Mouse (Mus musculus) forebrain, embryonic 12.5 days (tissue): ENCODE data around the gene Hus1. TPM values are rescaled to one million over a fixed set of nuclear protein-coding genes. Genes with fewer than 3 reads are reported as not detected.

Experiments used
- ATAC-seq: fragments of 200-750 bp; cut with Nextera tagmentation; 2 replicates; pipeline ENCODE4 v1.8.0; 2017; ENCODE audit warnings: moderate TSS enrichment; ENCODE audit not compliant: low FRiP score
- H3K27ac ChIP-seq: fragments of 300-500 bp; sonication (generic); 2 replicates; pipeline ENCODE4 v1.5.1; 2016; ENCODE audit warnings: mild to moderate bottlenecking
- H3K27me3 ChIP-seq: fragments of 300-500 bp; sonication (generic); 2 replicates; pipeline ENCODE4 v1.6.1; 2016; ENCODE audit warnings: mild to moderate bottlenecking
- H3K36me3 ChIP-seq: fragments of 300-500 bp; sonication (generic); replicated peaks from 2 replicates; pipeline ENCODE4 v1.6.1; 2016; ENCODE audit warnings: mild to moderate bottlenecking
- H3K4me1 ChIP-seq: fragments of 300-500 bp; sonication (generic); 2 replicates; pipeline ENCODE4 v1.6.1; 2016
- H3K4me2 ChIP-seq: fragments of 300-500 bp; sonication (generic); 2 replicates; pipeline ENCODE4 v1.6.1; 2016; ENCODE audit warnings: mild to moderate bottlenecking, moderate library complexity
- H3K4me3 ChIP-seq: fragments of 300-500 bp; sonication (generic); replicated peaks from 2 replicates; pipeline ENCODE4 v1.5.1; 2016; ENCODE audit warnings: mild to moderate bottlenecking
- H3K9ac ChIP-seq: fragments of 300-500 bp; sonication (generic); 2 replicates; pipeline ENCODE4 v1.6.1; 2016; ENCODE audit warnings: mild to moderate bottlenecking
- H3K9me3 ChIP-seq: fragments of 300-500 bp; sonication (generic); 2 replicates; pipeline ENCODE4 v1.6.1; 2016
- WGBS: fragments of 180-500 bp; shearing (Covaris S2); methylation state at CpG from one replicate; pipeline ENCODE4 v1.1.7; 2016; 5-methylcytosine and 5-hydroxymethylcytosine counted together
- polyA plus RNA-seq: library from polyadenylated mRNA; unstranded; fragments of >200 nt; fragmentation: Nextera tagmentation; extraction: Ambion mirVana; gene quantifications from 2 replicates; pipeline ENCODE4 v1.2.1, GENCODE M21; 2016

Gene Hus1
- polyA plus RNA-seq, result 20.5 and 22.1 TPM in 2 replicates

DNA sequence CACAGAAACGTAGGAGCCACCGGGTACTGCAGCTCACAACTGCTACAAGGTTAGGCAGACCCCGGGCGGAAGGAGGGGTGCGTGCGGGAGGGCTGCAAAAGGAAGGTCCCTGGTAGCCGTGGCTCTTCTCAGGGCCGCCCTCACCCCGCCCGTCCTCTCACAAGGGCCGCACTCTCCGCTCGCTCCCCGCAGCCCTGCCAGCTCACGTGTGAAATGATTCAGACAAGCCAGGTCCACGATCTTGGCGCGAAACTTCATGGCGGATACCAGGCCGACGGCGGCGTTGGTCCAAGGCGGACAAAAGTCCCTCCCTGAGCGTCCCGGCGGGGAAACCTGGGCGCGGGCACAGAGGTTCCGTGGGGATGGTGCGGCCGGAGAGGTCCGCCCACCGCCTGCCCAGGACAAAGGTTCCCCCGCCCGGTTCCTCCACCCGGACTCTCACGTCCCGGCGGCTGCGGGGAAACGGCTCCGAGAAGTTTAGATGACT is at the start of gene Hus1:
Hus1 (minus strand) TSS at position 339 of the 487 bp plus-strand sequence.
- under 1% methylated on average over 43 of the region's 43 CpGs for WGBS
- Histone ChIP-seq H3K36me3 (peaks cover 12% of the 10 kb centered on the region; the same call in 1 of the 2 replicates), H3K4me3 (peak within 1 kb of the TSS; percentile 68), H3K9me3 (no peaks in the 10 kb centered on the region), H3K4me2 (peak within 1 kb of the TSS; percentile 75), H3K9ac (peak within 1 kb of the TSS; percentile 80), H3K4me1 (peaks cover 17% of the 10 kb centered on the region), H3K27me3 (no peaks in the 10 kb centered on the region), H3K27ac (peak within 1 kb of the TSS; percentile 87)
- ATAC-seq, result peak; percentile 95

GRCm38 (mm10) chr11:9060484-9060883 is 49.5 kb upstream of the Hus1 start:
- Histone ChIP-seq H3K36me3 (no peaks in the 10 kb centered on the region), H3K4me2 (no peak overlapping the region), H3K9ac (no peak overlapping the region), H3K27ac (no peak overlapping the region), H3K27me3 (no peaks in the 10 kb centered on the region), H3K4me3 (no peak overlapping the region), H3K9me3 (no peaks in the 10 kb centered on the region), H3K4me1 (no peaks in the 10 kb centered on the region)
- WGBS, result 72% methylated on average over 5 of the region's 5 CpGs
- no peak for ATAC-seq

DNA sequence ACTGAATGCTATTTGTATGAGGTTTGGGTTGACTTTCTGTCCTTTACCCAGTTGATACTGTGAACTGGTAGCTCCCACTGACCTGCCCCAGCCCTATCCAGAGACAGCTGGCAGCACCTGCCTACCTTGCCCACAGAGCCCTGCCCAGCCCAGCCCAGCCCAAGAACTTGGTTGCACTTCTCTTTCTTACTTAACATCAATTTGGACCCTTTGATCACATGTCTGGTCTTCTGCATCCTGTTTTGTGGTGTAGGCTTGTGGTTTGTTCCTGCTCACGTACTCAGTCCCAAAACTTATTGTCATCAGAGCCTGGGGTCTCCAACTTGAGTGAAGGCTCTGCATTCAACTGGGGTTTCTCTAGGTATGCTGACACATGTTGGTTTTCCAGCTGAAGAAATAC is 49.0 kb upstream of the Hus1 start:
- Histone ChIP-seq H3K9me3 (no peaks in the 10 kb centered on the region), H3K27me3 (no peaks in the 10 kb centered on the region), H3K4me2 (no peak overlapping the region), H3K36me3 (no peaks in the 10 kb centered on the region), H3K4me3 (no peak overlapping the region), H3K27ac (no peak overlapping the region), H3K9ac (no peak overlapping the region), H3K4me1 (no peaks in the 10 kb centered on the region)
- 76% methylated on average over 1 of the region's 1 CpGs for WGBS
- ATAC-seq, result no peak

- Histone ChIP-seq H3K4me3 (no peak overlapping the region), H3K9ac (no peak overlapping the region), H3K4me2 (no peak overlapping the region), H3K36me3 (no peaks in the 10 kb centered on the region), H3K4me1 (no peaks in the 10 kb centered on the region), H3K27ac (no peak overlapping the region), H3K9me3 (no peaks in the 10 kb centered on the region), H3K27me3 (no peaks in the 10 kb centered on the region)
- 90% methylated on average over 4 of the region's 4 CpGs for WGBS
- no peak for ATAC-seq
Observed at GRCm38 (mm10) chr11:9057711-9058110, 46.7 kb upstream of the Hus1 start.

GRCm38 (mm10) chr11:9056937-9057336 is 45.9 kb upstream of the Hus1 start:
- 86% methylated on average over 2 of the region's 2 CpGs for WGBS
- no peak overlapping the region for H3K27ac ChIP-seq
- no peak for ATAC-seq
- no peak overlapping the region for H3K9ac ChIP-seq
- H3K9me3 ChIP-seq, result no peaks in the 10 kb centered on the region
- H3K4me2 ChIP-seq, result no peak overlapping the region
- H3K4me1 ChIP-seq, result no peaks in the 10 kb centered on the region
- H3K4me3 ChIP-seq, result no peak overlapping the region
- no peaks in the 10 kb centered on the region for H3K27me3 ChIP-seq
- H3K36me3 ChIP-seq, result no peaks in the 10 kb centered on the region

DNA sequence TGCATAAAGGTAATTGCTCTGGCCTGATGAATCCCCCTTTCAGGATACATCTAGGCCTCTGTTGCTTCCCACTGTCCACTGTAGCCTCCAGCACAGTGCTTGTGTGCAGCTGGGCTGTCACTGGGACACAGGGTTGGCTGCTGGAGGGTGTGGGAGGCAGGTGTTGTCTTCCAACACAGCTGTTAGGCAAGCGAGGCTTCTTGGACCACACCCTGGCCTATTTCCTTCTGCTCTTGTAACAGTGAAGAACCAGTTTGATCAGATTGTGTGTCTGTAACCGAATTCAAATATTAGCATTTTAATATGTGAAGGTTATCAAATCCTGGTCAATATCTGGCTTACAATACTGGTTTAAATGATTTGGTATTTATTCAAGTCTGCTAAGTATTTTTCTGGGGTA is 40.9 kb upstream of the Hus1 start:
- Histone ChIP-seq H3K9me3 (no peaks in the 10 kb centered on the region), H3K27me3 (peaks cover 19% of the 10 kb centered on the region), H3K4me1 (peaks cover 6% of the 10 kb centered on the region), H3K36me3 (no peaks in the 10 kb centered on the region), H3K9ac (no peak overlapping the region), H3K4me2 (no peak overlapping the region), H3K27ac (no peak overlapping the region), H3K4me3 (no peak overlapping the region)
- WGBS, result 75% methylated on average over 2 of the region's 2 CpGs
- ATAC-seq, result no peak

DNA sequence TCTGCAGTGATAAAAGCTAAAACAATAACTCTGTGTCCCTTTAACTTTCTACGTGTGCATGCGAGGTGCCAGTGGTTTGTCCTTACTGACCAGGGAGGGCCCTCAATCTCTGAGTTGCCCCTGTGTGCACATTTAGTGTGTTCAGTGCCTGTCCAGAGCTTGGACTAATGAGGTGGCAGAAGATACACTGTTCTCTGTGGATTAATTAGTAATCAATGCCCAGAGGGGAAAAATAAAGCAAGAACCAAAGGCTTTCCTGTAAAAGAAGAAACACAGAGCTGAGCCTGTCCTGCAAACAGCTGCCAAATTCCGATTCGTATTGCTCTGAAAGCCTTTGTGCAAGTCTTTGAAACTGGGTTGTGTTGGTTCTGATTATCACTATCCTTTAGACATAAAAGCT is 39.2 kb upstream of the Hus1 start:
- H3K4me3 ChIP-seq, result no peak overlapping the region
- no peaks in the 10 kb centered on the region for H3K36me3 ChIP-seq
- ATAC-seq, result no peak
- H3K27me3 ChIP-seq, result peaks cover 19% of the 10 kb centered on the region
- no peak overlapping the region for H3K9ac ChIP-seq
- peaks cover 6% of the 10 kb centered on the region for H3K4me1 ChIP-seq
- WGBS, result 80% methylated on average over 4 of the region's 4 CpGs
- no peak overlapping the region for H3K4me2 ChIP-seq
- H3K9me3 ChIP-seq, result no peaks in the 10 kb centered on the region
- H3K27ac ChIP-seq, result no peak overlapping the region

- Histone ChIP-seq H3K4me3 (peak within 1 kb of the TSS; percentile 43), H3K36me3 (no peaks in the 10 kb centered on the region), H3K27me3 (peaks cover 19% of the 10 kb centered on the region), H3K27ac (no peak within 1 kb of the TSS), H3K9me3 (no peaks in the 10 kb centered on the region), H3K4me1 (peaks cover 6% of the 10 kb centered on the region), H3K9ac (peak within 1 kb of the TSS; percentile 42; the same call in 1 of the 2 replicates), H3K4me2 (peak within 1 kb of the TSS; percentile 93)
- WGBS, result under 1% methylated on average over 18 of the region's 18 CpGs
- ATAC-seq, result peak; percentile 84
Observed at GRCm38 (mm10) chr11:9048703-9049060, 37.7 kb upstream of the Hus1 start, which contains the start of gene Sun3. Gene Sun3 (minus strand): TSS chr11:9048991.

DNA sequence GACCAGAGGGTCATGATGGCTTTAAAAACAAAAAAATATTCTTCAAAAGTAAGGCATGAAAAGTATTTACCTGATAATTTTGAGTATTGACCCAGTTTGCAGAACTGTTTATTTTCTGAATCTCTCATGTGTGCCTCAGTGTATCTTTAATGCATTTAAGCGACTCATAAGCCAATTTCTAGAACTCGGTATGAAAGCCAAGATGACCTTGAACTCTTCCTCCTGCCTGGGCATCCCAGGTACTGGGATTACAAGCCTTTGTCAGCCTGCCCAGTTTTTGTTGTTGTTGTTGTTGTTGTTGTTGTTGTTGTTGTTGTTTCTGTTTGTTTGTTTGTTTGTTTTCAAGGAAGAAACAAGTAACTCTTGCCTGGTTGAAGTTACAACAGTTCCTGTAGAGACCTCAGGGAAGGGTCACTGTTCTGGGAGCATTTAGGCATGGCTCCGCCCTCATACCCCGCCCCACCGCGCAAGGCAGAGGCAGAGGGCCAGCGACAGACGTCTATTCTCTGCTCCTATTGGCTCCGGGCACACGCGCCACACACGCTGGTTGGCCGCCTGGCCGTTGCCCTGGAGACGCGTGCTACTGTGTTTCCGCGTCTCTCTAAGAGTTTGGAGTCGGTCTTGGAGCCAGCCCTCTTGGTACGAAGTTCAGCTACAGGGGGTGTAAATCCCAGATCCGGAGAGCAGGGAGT is 37.2 kb upstream of the Hus1 start, which contains the start of gene Gm11992:
Gm11992 (plus strand) TSS at position 584 of the 692 bp plus-strand sequence.
- H3K4me2 ChIP-seq, result peak within 1 kb of the TSS; percentile 93
- H3K36me3 ChIP-seq, result no peaks in the 10 kb centered on the region
- ATAC-seq, result peak; percentile 100
- WGBS, result 4% methylated on average over 21 of the region's 21 CpGs
- H3K27ac ChIP-seq, result no peak within 1 kb of the TSS
- H3K9me3 ChIP-seq, result no peaks in the 10 kb centered on the region
- peaks cover 6% of the 10 kb centered on the region for H3K4me1 ChIP-seq
- H3K9ac ChIP-seq, result peak within 1 kb of the TSS; percentile 42; the same call in 1 of the 2 replicates
- H3K4me3 ChIP-seq, result peak within 1 kb of the TSS; percentile 43
- peaks cover 19% of the 10 kb centered on the region for H3K27me3 ChIP-seq

DNA sequence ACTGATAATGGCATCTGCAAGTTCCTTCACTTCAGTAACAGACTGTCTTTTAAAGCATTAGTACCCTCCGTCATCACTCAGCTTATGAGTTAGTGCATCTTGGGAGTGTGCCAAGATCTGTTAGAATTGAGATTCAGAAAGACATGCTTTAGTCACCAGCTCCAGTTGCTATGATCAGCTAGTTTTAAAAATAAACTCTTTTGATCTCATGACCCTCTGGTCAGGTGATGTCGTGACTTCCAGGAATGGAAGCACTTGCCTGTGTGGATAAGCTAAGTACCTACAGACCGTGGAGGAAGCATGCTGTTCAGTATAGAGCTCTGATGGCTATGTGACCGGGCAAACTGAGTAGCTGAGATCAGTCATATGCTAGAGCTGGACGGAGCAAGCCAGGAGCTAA is 36.1 kb upstream of the Hus1 start:
- H3K36me3 ChIP-seq, result no peaks in the 10 kb centered on the region
- H3K27me3 ChIP-seq, result peaks cover 19% of the 10 kb centered on the region
- WGBS, result 86% methylated on average over 5 of the region's 5 CpGs
- no peaks in the 10 kb centered on the region for H3K9me3 ChIP-seq
- no peak overlapping the region for H3K27ac ChIP-seq
- ATAC-seq, result no peak
- H3K9ac ChIP-seq, result no peak overlapping the region
- no peak overlapping the region for H3K4me2 ChIP-seq
- H3K4me3 ChIP-seq, result no peak overlapping the region
- H3K4me1 ChIP-seq, result peaks cover 6% of the 10 kb centered on the region

DNA sequence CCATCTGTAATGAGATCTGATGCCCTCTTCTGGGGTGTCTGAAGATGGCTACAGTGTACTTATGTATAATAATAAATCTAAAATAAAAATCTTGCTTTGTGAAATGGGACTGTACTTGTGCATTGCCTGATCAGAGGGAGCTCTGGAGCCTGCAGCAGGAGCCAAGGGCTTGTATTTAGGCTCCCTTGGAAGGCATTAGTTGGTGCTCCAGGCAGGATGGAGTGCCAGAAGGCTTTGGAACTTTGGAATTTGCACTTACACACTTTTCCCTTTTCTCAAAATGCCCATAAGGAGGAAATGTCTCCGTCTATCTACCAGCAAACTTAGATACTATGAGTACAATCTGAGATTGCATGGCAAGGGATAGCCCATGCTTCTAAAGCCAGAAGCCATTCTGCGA is 35.6 kb upstream of the Hus1 start:
- no peak for ATAC-seq
- peaks cover 6% of the 10 kb centered on the region for H3K4me1 ChIP-seq
- WGBS, result 85% methylated on average over 2 of the region's 2 CpGs
- H3K4me2 ChIP-seq, result no peak overlapping the region
- H3K36me3 ChIP-seq, result no peaks in the 10 kb centered on the region
- H3K27ac ChIP-seq, result no peak overlapping the region
- peaks cover 19% of the 10 kb centered on the region for H3K27me3 ChIP-seq
- no peaks in the 10 kb centered on the region for H3K9me3 ChIP-seq
- no peak overlapping the region for H3K9ac ChIP-seq
- no peak overlapping the region for H3K4me3 ChIP-seq

DNA sequence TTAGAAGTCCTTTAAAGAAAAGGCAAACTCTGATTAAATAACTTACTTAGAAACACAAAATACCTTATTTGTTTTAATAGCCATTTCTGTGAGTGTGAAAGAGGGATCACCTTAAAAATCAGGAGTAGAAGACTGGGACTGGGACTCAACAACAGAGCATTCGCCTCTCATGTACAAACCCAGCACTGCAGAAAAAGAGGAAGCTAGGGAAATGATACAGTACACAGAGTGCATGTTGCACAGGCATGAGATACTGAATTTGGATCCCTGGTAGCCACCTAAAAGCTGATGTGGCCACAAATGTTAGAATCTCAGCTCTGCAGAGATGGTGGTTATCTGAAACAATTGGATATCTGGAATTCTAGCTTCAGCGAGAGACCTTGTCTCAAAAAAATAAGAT is 20.5 kb upstream of the Hus1 start:
- Histone ChIP-seq H3K9ac (no peak overlapping the region), H3K27me3 (no peaks in the 10 kb centered on the region), H3K4me3 (no peak overlapping the region), H3K4me1 (no peaks in the 10 kb centered on the region), H3K4me2 (no peak overlapping the region), H3K27ac (no peak overlapping the region), H3K9me3 (no peaks in the 10 kb centered on the region), H3K36me3 (no peaks in the 10 kb centered on the region)
- 86% methylated on average over 2 of the region's 2 CpGs for WGBS
- ATAC-seq, result no peak

GRCm38 (mm10) chr11:9025211-9025610 is 14.2 kb upstream of the Hus1 start:
- no peaks in the 10 kb centered on the region for H3K9me3 ChIP-seq
- no peaks in the 10 kb centered on the region for H3K27me3 ChIP-seq
- H3K27ac ChIP-seq, result no peak overlapping the region
- no peak overlapping the region for H3K9ac ChIP-seq
- no peaks in the 10 kb centered on the region for H3K4me1 ChIP-seq
- H3K36me3 ChIP-seq, result no peaks in the 10 kb centered on the region
- no peak overlapping the region for H3K4me2 ChIP-seq
- WGBS, result 85% methylated on average over 3 of the region's 3 CpGs
- H3K4me3 ChIP-seq, result no peak overlapping the region
- ATAC-seq, result no peak
